Mouse (Mus musculus) spleen, adult 2 months (tissue): ENCODE data around the gene Adssl1.

Experiments
- CTCF ChIP-seq: fragments of 200-500 bp; IDR thresholded peaks from 2 replicates; pipeline ENCODE4 v1.5.1; 2011; ENCODE audit warnings: mild to moderate bottlenecking, inconsistent platforms; ENCODE audit not compliant: insufficient read depth, insufficient read length, insufficient replicate concordance; ENCODE audit errors: extremely low read depth
- POLR2A ChIP-seq: fragments of 200-500 bp; IDR thresholded peaks from 2 replicates; pipeline ENCODE4 v1.6.1; 2011; ENCODE audit warnings: low read depth, low read length, inconsistent platforms

DNA sequence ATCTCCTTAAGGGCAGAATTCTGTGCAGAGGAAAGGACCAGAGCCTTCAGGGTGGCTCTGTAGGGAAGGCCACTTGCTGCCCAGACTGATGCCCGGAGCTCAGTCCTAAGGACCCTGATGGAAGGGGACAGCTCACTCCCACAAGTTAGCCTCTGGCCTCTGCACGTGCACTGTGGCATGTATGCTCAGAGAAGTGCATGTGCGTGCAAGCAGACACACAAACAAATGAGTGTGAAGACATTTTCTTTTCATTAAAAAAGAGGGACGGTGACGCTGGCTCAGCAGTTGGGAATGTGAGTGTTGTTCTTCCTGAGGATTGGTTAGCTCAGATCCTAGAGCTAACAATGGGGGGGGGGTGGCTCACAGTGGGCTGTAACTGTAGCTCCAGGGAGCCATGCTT is 40.4 kb upstream of the Adssl1 start:
- TF ChIP-seq POLR2A: no peak
- no peak for TF ChIP-seq CTCF
